Mouse (Mus musculus): ENCODE results near the gene Tm4sf5.

- TF ChIP-seq CTCF (conservative IDR thresholded peaks at IDR 0.05 in 1 of 2, IDR thresholded peaks at IDR 0.05 in 1 of 2; ENCODE audit: low read depth in 2 of 2, low read length in 2 of 2) (no peak), ZNF384 (IDR thresholded peaks at IDR 0.05; ENCODE audit: low read depth, low read length) (no peak), RCOR1 (conservative IDR thresholded peaks at IDR 0.05; ENCODE audit: low read depth, low read length) (no peak), CHD1 (IDR thresholded peaks at IDR 0.05; ENCODE audit: low read depth, low read length) (no peak), IRF4 (IDR thresholded peaks at IDR 0.05; ENCODE audit: low read depth, low read length) (no peak), POLR2AphosphoS2 (IDR thresholded peaks at IDR 0.05; ENCODE audit: low read depth, low read length) (no peak), POLR2A (IDR thresholded peaks at IDR 0.05; ENCODE audit: low read depth, low read length) (no peak), EP300 (IDR thresholded peaks at IDR 0.05; ENCODE audit: low read length) (no peak)
Measured at GRCm38 (mm10) chr11:70463970-70464369, 41.1 kb upstream of the Tm4sf5 start.
